Mouse (Mus musculus) lung, postnatal 25 days (tissue): Measurements from ENCODE around the gene Pih1d2.
"Not testable (repeated sequence)": the region's sequence is repeated elsewhere in the genome, so short reads cannot be mapped to it uniquely, and the experiment has no call there.

Source experiments
- DNase-seq: peaks from one replicate; pipeline ENCODE4 v3.0.0; 2022; ENCODE audit warnings: low spot score

The Pih1d2 gene

DNA sequence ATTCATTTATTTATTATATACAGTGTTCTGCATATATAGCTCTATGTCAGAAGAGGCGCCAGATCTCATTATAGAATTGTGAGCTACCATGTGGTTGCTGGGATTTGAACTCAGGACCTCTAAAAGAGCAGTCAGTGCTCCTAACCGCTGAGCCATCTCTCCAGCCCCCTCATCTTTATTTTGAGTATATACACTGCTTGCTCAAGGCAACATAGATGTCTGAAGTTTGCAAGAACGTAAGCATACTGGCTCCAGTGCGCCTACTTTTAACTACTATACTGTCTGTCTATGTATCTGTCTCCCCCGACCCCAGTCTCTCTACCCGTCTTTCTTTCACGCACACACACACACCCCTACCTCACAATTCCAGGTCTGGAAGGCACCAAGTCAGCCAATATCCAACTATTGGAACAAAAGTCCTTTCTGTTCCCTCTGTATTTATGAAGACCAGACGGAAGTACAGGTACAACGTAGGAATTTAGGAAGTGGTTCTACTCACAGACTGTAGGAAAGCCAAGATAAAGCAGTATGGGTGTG, 741 bp downstream of the Pih1d2 start:
- no peak for DNase-seq

GRCm38 (mm10) chr9:50630903-50631302, 13.8 kb downstream of the Pih1d2 start:
- DNase-seq: not testable (repeated sequence)

GRCm38 (mm10) chr9:50632016-50632688, 15.0 kb downstream of the Pih1d2 start:
- no peak for DNase-seq

DNA sequence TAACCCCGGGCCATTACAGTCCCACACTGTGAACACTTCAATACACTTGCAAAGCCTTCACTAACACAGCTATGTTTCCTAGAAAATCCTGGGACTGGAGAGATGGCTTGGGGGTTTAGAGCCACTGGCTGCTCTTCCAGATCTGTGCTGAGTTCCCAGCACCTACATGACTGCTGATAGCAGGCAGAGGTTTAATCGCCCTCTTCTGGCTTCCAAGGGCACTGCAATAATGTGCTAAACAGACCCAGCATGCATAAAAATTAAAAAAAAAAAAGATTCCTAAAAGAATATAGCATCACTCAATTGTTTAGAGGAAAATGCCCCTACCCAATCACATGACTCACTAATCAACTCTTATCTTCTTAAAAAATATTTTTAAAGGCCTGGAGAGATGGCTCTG, 15.9 kb downstream of the Pih1d2 start:
- no peak for DNase-seq

- no peak for DNase-seq
Observed at GRCm38 (mm10) chr9:50634270-50634669, 17.1 kb downstream of the Pih1d2 start.

DNA sequence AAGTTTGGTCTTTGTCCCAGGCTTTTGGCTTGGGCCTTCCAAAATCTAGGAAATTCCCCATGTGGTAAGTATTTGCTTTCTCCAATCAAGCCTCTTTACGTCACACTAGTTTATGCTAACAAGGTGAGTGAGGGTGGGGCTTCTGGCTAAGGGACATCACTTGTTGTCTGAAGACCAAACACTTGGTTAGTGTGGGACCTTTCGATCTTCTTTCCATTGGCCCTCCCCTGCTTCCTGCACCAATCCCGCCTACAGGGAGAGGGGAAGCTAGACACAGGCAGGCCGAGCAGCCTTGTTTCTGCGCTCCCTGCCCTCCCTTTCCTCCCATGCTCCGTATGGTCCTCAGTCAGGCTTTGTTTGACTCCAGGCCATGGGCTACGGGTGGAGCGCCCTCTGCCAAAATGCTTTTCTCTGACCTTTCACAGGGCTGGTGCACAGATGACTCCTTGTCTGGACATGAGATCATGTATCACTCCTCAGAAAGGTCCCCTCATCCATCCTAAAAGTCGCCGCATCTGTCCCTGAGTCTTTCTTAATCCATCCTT, 29.8 kb downstream of the Pih1d2 start:
- no peak for DNase-seq

DNA sequence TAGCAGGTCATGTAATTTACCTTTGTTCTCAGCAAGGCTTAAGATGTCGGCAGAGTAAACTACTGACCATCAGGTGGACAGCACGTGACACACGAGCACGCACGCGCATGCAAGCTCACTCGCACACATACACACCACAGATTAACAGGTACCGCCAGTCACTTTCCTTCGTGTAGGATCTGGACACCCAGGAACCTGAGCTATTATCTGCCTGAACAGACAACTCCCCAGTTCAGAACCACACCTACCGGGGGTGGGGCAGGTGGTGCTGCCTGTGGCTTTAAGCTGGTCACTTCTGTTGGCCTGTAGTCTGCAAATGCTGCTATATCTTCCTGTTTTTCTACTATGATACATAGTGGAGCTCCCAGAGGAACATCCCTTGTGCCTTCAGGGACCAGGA, 33.4 kb downstream of the Pih1d2 start:
- DNase-seq: no peak

GRCm38 (mm10) chr9:50658391-50658790, 41.3 kb downstream of the Pih1d2 start:
- no peak for DNase-seq

DNA sequence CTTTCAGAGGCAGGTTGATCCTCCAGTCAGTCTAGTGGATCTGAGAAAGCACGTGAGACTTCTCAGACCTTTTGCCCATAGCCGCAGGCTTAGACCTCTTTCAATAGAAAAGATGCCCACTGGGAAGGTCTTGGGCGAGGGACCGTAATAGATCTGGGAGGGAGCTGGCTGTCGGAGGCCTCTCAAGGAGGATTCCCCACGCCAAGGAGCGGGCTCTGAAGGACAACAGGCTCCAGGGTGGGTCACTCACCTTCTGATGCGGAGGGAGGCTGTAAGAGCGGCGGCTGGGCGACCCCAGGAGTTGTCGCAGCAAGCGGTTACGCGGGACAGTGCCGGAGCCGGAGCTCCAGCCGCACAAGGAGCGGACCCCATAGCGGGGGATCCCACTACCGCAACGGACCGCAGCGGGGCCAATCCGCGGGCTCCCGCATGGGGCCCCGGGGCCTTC, 41.8 kb downstream of the Pih1d2 start:
- DNase-seq: no peak

DNA sequence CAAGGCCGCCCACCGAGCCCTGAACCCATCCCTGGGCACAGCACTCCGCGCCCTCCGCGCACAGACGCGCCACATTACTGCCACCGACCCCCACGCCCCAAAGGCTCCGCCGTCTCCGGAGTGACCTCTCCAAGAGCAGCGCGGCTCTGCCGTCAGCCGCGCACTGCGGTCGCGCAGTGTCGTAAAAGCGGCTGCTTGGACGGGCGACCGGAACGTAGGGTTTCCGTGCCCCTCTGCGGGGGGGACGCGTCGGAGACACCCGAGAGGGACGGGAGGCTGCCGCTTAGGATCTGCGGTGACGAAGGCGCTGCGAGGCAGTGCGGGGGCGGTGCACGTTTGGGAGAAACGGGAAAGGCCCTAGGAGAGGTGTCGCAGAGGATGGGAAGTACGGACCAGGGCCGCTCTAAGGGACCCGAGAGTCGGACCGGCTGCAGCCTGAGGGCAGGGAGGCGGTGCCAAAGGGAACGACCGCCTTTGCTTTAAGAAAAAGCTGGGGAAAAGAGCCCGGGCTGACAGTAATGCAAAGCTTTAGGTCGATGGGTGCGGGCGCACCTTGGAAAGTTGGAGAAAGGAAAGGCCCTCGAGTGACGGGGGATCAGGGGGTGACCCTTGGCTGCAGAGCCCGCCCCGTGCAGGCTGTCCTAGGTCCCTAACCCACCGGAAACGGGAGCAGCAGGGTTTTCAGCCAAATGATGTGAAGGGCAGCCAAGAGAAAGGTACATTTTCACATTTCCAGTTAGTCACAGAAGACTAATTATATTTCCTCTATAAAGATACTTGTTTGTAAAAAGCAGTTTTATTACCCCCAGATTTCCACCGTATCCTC, 42.5 kb downstream of the Pih1d2 start, which contains the start of gene Dlat:
Gene Dlat, minus strand, starts transcription at position 389 of the 826 bp plus-strand sequence.
- peak; percentile 83 for DNase-seq

DNA sequence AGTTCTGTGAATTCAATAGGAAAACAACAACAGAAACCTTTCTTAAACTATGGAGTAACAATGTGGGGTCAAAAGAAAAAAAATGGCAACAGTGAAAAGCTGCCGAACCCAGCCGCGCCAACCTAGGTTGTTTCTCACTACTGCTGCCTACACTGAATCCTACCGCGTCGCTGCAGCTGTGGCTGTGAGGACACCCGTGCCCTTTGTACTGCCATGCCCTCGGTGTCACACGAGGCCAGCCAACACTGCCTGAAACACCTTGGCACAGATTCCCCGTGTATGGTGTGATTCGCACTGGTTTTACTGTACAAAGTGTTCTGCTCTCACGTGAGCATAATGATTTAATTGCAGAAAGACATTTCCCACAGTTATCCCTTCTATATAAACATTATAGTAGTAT, 43.3 kb downstream of the Pih1d2 start:
- DNase-seq: no peak

DNA sequence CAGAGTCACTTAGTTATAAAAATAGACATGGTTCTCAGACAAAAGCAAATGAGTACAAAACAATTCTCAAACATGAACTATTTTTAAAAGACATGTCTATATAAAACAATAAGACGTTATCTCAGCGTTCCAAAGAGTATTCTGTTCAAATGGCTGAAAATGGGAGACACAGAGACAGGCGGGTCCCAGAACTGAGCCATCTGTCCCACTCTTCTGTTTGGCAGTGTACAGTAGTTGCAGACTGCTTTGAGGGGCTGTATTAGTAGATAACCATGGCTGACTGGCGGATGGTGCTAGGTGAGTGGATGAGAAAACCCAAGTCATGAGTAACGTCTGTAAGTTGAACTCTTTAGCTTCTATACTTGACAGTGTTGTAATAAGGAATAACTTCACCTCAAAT, 47.7 kb downstream of the Pih1d2 start:
- no peak for DNase-seq

- DNase-seq: no peak
Observed at GRCm38 (mm10) chr9:50666442-50666841, 49.3 kb downstream of the Pih1d2 start.

DNA sequence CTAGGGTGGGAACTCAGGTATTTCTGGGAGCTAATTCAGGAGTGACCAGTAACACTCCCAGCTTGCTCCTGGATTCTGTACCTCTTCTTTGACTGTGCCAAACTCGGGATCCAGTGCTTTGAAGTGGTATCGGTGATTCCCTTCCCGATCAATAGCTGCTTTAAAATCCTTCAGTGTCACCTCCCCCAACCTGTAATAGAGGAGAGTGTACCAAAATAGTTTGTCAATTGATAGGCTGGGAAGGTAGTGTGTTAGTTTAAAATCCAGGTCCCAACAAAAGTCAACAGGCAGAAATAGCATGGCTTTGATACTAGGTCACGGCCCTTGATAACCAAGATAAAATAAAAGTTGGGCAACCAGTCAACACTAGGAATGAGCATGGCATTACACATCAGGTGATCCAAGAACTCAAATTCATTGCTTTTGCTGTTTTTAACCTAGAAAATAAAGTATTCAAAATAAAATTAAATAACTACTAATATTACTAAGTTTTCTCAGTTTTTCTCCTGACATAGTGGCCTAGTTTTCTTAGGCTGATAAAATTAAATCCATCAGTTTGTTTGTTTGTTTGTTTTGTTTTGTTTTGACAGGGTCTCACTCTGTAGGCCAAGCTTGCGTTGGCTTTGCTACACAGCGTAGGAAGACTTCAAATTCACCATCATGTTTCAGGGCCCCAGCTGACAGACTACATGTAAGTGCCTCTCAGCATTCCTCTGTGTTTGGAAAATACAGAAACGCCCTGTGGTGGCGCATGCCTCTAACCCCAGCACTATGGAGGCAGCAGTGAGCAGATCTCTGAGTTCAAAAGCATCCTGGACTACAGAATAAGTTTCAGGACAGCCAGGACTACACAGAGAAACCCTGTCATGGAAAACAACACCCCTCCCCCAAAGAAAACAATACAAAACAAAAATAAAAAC, 50.7 kb downstream of the Pih1d2 start:
- no peak for DNase-seq

- peak; percentile 70 for DNase-seq
Observed at GRCm38 (mm10) chr9:50670690-50671089, 53.6 kb downstream of the Pih1d2 start.
